Mouse (Mus musculus) cortical plate, adult 2 months (tissue): ENCODE data around the gene Tlk2. TPM values are rescaled to one million over a fixed set of nuclear protein-coding genes. Genes with fewer than 3 reads are reported as not detected.

Source experiments
- H3K27ac ChIP-seq: fragments of 200-500 bp; 2 replicates; pipeline ENCODE4 v1.5.1; 2012; ENCODE audit warnings: low read length, control low read depth, inconsistent platforms; ENCODE audit not compliant: insufficient read depth
- H3K4me1 ChIP-seq: fragments of 200-500 bp; 2 replicates; pipeline ENCODE4 v1.6.1; 2011; ENCODE audit warnings: low read length; ENCODE audit not compliant: control insufficient read depth, insufficient read depth
- H3K4me3 ChIP-seq: fragments of 200-500 bp; 2 replicates; pipeline ENCODE4 v1.5.1; 2011; ENCODE audit warnings: mild to moderate bottlenecking, low read length, control low read depth; ENCODE audit not compliant: insufficient read depth
- CTCF ChIP-seq: fragments of 200-500 bp; IDR thresholded peaks from 2 replicates; pipeline ENCODE4 v1.5.1; 2011; ENCODE audit warnings: mild to moderate bottlenecking, control low read depth, low read length; ENCODE audit not compliant: insufficient read depth; ENCODE audit errors: extremely low read depth
- POLR2A ChIP-seq: fragments of 200-500 bp; IDR thresholded peaks from 2 replicates; pipeline ENCODE4 v1.6.1; 2011; ENCODE audit warnings: mild to moderate bottlenecking, low read length, control low read depth; ENCODE audit not compliant: insufficient read depth; ENCODE audit errors: extremely low read depth
- polyA plus RNA-seq: library from polyadenylated mRNA; depleted of rRNA; stranded (reverse); fragments of >200 nt; gene quantifications from 2 replicates; pipeline ENCODE4 v1.2.3, GENCODE M21; 2012

The Tlk2 gene
- polyA plus RNA-seq, 1 experiment: 36.7 TPM

DNA sequence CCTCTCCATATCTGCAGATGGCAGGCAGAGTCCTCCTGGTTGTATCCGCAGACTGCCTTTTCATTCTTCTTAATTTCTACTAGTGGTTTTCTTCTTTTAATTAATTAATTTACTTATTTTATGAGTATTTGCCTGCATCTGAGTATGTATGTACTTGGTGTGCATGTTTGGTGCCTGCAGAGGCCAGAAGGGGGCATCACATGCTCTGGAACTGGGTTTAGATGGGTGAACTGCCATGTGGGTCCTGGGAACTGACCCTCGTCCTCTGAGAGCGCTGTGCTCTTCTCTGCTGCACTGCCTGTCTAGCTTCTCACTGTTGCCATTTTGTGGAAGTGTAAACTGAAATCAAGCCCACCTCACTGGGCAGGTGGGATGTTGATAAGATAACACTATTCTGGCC lies 6.1 kb downstream of the Tlk2 start:
- TF ChIP-seq CTCF (no peak), POLR2A (no peak)
- no peak overlapping the region for H3K27ac ChIP-seq
- peaks cover 2% of the 10 kb centered on the region; the same call in 1 of the 2 replicates for H3K4me1 ChIP-seq
- H3K4me3 ChIP-seq: no peak overlapping the region

DNA sequence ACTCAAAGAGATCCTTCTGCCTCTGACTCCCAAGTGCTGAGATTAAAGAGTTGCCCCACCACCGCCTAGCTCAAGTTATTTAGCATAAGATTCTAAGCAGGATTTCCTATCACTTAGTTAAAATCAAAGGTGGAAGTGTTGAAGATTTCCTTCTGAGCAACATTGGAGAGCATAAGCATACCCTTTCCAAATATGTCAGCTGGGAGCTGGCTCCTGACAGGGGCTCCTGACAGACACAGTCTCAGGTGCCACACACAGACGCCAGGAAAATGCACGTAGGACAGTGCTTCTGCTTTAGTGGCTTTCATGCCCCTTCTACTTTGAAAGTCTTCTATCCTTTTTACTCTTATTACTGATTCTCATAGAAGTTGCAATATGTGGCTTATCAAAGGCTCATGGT lies 13.6 kb downstream of the Tlk2 start:
- no peak overlapping the region for H3K4me3 ChIP-seq
- no peak overlapping the region for H3K27ac ChIP-seq
- TF ChIP-seq POLR2A (no peak), CTCF (no peak)
- no peaks in the 10 kb centered on the region for H3K4me1 ChIP-seq

DNA sequence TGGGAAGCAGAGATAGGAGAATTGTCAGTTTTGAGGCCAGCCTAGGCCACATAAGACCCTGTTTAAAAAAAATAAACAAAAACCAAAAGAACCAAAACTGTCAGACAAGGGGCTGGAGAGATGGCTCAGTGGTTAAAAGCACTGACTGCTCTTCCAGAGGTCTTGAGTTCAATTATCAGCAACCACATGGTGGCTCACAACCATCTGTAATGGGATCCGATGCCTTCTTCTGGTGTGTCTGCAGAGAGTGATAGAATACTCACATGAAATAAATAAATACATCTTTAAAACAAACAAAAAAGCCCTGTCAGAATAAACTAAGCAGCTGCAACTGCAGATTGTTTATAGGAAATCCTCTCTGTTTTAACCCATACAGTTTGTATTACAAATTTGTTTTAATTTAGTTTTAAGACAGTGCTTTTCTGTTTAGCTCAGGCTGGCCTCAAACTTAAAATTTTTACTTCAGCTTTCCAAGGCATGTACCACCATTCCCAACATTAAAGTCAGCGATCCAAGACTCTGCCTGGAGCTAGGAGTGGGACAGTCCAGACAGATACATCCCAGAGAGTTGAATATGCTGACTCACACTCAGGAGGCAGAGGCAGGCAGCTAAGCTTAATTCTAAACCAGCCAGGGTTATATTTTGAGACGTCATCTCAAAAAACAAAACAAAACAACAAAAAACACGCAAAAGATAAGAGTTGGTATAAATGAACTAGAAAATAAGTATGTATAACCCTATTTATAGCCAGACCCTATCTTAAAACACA lies 18.5 kb downstream of the Tlk2 start:
- H3K27ac ChIP-seq: no peak overlapping the region
- TF ChIP-seq CTCF (no peak), POLR2A (no peak)
- no peak overlapping the region for H3K4me3 ChIP-seq
- no peaks in the 10 kb centered on the region for H3K4me1 ChIP-seq

DNA sequence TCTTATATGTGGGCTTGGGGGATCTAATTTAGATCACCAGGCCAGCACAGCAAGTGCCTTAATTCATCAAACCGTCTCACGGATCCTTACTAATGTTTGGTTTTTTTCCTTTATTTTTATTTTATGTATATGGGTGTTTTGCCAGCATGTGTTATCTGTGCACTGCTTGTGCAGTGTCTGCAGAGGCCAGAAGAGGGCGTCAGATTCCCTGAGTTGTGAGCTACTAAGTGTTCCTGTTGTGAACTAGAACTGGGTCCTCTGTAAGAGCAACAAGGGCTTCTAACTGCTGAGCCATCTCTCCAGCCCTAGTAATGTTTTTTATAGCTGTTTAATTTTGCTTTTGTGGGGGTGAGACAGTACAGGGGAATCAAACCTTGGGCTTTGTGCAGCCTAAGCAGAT lies 23.8 kb downstream of the Tlk2 start:
- TF ChIP-seq POLR2A (no peak), CTCF (peak; percentile 11; the same call in 1 of the 2 replicates)
- Histone ChIP-seq H3K4me3 (no peak overlapping the region), H3K27ac (no peak overlapping the region), H3K4me1 (no peaks in the 10 kb centered on the region; the same call in 1 of the 2 replicates)

DNA sequence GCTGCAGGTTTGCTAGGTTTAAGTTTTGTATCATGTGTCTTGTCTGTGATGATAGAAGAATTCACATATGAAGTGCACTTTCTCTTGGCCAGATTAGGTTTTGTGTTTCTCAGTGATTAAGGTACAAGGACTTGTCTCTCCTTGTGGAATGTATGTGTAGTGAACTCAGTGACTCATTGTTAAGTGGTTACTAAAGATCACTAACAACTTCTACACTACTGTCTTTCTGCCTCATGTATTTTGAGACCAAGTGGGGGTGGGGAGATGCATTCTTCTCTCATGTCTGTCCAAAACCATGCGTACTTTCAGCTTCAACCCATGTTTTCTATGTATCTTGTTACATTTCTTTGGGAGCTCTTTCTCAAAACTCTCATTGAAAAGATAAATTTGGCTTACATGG lies 31.4 kb downstream of the Tlk2 start:
- Histone ChIP-seq H3K4me1 (no peaks in the 10 kb centered on the region), H3K4me3 (no peak overlapping the region), H3K27ac (no peak overlapping the region)
- TF ChIP-seq POLR2A (no peak), CTCF (no peak)

DNA sequence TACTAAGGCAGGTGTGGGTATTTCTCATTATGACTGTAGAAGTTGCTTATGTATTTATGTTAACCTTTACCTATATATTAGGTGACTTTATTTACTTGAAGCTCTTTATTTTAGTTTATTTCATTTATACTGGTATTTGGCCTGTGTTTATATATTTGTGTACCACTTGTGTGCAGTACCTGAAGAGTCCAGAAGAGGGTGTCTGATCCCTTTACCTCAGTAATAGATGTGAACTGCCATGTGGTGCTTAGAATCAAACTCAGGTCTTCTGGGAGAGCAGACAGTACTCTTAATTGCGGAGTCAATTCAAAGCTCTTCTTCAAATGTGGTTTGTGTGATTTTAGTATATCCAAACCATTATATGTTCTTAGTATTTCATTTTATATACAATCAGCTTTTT lies 35.6 kb downstream of the Tlk2 start:
- no peak for TF ChIP-seq POLR2A
- no peak for TF ChIP-seq CTCF
- Histone ChIP-seq H3K4me1 (peaks cover 2% of the 10 kb centered on the region; the same call in 1 of the 2 replicates), H3K27ac (no peak overlapping the region)

DNA sequence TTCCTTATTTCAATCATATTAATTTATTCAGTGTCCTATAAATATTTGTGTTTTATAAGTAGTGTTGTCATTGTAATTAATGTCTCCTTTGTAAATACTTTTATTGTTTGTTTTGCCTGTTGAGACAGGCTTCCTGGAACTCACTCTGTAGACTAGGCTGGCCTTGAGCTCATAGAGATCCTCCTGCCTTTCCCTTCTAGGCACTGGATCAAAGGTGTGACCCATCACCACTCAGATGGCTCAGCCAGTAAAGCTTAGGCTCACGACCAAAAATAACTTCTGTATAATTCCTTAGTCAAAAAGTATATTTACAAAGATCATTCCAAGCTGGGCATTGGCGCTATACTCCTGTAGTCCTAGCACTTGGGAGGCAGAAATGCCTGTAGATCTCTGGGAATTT lies 39.2 kb downstream of the Tlk2 start:
- H3K4me3 ChIP-seq: no peak overlapping the region
- no peak overlapping the region for H3K27ac ChIP-seq
- no peak for TF ChIP-seq CTCF
- TF ChIP-seq POLR2A: no peak
- H3K4me1 ChIP-seq: peaks cover 2% of the 10 kb centered on the region; the same call in 1 of the 2 replicates

More for the DNA sequence above, 35.6 kb downstream of the Tlk2 start:
- H3K4me3 ChIP-seq: no peak overlapping the region

DNA sequence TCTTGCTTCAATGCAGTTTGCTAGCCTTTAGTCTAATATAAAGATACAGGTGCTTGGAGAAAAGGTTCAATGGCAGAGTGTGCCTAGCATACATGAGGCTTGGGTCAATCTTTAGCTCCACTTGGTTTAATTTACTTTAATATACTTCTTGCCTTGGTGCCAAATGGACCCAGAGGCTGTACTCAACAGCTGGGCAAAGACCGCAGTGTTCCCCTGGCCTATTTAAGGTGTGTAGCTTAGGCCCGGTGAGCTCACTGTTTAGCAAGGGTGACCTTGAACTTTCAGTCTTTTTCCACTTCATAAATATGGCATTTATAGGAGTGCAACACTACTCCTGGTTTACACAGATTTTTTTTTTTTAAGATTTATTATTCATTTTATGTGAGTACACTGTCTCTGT lies 55.9 kb downstream of the Tlk2 start:
- no peaks in the 10 kb centered on the region; the same call in 1 of the 2 replicates for H3K4me1 ChIP-seq
- no peak for TF ChIP-seq CTCF
- TF ChIP-seq POLR2A: no peak
- no peak overlapping the region for H3K27ac ChIP-seq
- H3K4me3 ChIP-seq: no peak overlapping the region

DNA sequence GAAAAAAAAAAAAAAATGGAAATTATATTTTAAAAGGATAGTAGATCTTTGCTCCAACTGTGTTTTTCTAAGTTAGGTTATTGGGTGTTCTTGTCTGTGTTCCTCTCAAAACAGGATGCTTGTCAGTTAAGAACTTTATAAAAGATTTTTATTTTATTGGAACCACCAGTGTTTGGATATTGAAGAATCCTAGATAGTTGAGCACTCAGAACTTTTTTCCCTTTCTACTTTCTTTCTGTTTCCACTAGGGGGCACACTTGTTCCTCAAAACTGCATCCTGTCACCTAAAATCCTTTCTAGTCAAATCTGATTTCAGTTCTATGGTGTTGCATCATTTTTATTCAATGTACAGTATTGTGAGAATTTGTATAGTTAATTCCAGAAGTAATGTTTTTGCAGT lies 62.4 kb downstream of the Tlk2 start:
- Histone ChIP-seq H3K4me1 (peaks cover 1% of the 10 kb centered on the region), H3K4me3 (no peak overlapping the region), H3K27ac (no peak overlapping the region)
- no peak for TF ChIP-seq POLR2A
- no peak for TF ChIP-seq CTCF

DNA sequence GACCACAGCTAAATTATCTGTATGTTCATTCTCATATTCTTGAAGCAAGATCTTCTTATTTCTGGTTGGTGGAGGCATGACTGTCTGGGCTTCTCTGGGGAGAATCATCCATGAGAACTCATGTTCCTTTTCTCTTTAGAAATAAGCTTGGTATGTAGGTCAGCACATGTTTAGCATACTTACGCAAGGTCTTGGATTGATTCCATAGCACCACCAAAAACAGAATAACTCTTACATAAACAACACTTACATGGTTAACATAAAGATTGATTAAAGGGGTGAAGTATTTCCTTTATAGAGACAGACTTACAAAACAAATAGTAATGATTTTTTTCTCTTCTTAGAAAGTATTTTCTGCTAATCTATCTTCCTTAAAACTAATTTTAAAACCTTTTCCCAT lies 67.8 kb downstream of the Tlk2 start:
- peaks cover 1% of the 10 kb centered on the region for H3K4me1 ChIP-seq
- TF ChIP-seq POLR2A (no peak), CTCF (no peak)
- H3K4me3 ChIP-seq: no peak overlapping the region
- no peak overlapping the region for H3K27ac ChIP-seq
